Mouse (Mus musculus) heart, embryonic 12.5 days (tissue): Measurements from ENCODE around the gene Gm10037. TPM values are rescaled to one million over a fixed set of nuclear protein-coding genes. Genes with fewer than 3 reads are reported as not detected.

ENCODE experiments used
- ATAC-seq: fragments of 200-750 bp; cut with Nextera tagmentation; 2 replicates; pipeline ENCODE4 v1.8.0; 2017; ENCODE audit warnings: moderate TSS enrichment, moderate library complexity; ENCODE audit not compliant: insufficient number of reproducible peaks, low FRiP score
- H3K27ac ChIP-seq: fragments of 300-500 bp; sonication (generic); 2 replicates; pipeline ENCODE4 v1.5.1; 2016; ENCODE audit warnings: mild to moderate bottlenecking, moderate library complexity; ENCODE audit not compliant: poor library complexity, severe bottlenecking
- H3K27me3 ChIP-seq: fragments of 300-500 bp; sonication (generic); replicated peaks from 2 replicates; pipeline ENCODE4 v1.6.1; 2016; ENCODE audit warnings: mild to moderate bottlenecking, moderate library complexity
- H3K36me3 ChIP-seq: fragments of 300-500 bp; sonication (generic); 2 replicates; pipeline ENCODE4 v1.6.1; 2016; ENCODE audit warnings: mild to moderate bottlenecking, moderate library complexity
- H3K4me1 ChIP-seq: fragments of 300-500 bp; sonication (generic); replicated peaks from 2 replicates; pipeline ENCODE4 v1.6.1; 2016; ENCODE audit warnings: mild to moderate bottlenecking
- H3K4me2 ChIP-seq: fragments of 300-500 bp; sonication (generic); 2 replicates; pipeline ENCODE4 v1.6.1; 2016; ENCODE audit warnings: mild to moderate bottlenecking, moderate library complexity
- H3K4me3 ChIP-seq: fragments of 300-500 bp; sonication (generic); 2 replicates; pipeline ENCODE4 v1.5.1; 2016; ENCODE audit warnings: mild to moderate bottlenecking
- H3K9ac ChIP-seq: fragments of 300-500 bp; sonication (generic); 2 replicates; pipeline ENCODE4 v1.6.1; 2016; ENCODE audit warnings: mild to moderate bottlenecking, moderate library complexity
- H3K9me3 ChIP-seq: fragments of 300-500 bp; sonication (generic); replicated peaks from 2 replicates; pipeline ENCODE4 v1.6.1; 2016; ENCODE audit warnings: mild to moderate bottlenecking, moderate library complexity
- WGBS: fragments of 180-500 bp; shearing (Covaris S2); methylation state at CpG from one replicate; pipeline ENCODE4 v1.1.7; 2016; 5-methylcytosine and 5-hydroxymethylcytosine counted together
- polyA plus RNA-seq: library from polyadenylated mRNA; unstranded; fragments of >200 nt; fragmentation: Nextera tagmentation; extraction: Ambion mirVana; gene quantifications from 2 replicates; pipeline ENCODE4 v1.2.1, GENCODE M21; 2016

The Gm10037 gene
- polyA plus RNA-seq, 1 experiment from 2014 or later = 0.64 TPM

- Histone ChIP-seq H3K4me2 (no peak overlapping the region), H3K36me3 (no peaks in the 10 kb centered on the region), H3K9ac (no peak overlapping the region), H3K4me3 (no peak overlapping the region), H3K27ac (no peak overlapping the region; the same call in 1 of the 2 replicates), H3K9me3 (0 out of 2 replicates have a peak, but pooled peaks cover 2% of the 10 kb centered on the region), H3K4me1 (no peaks in the 10 kb centered on the region), H3K27me3 (no peaks in the 10 kb centered on the region)
- 47% methylated on average over 7 of the region's 7 CpGs for WGBS
- ATAC-seq = peak; percentile 15; the same call in 1 of the 2 replicates
Observed at GRCm38 (mm10) chr13:67876699-67877254, 45.9 kb downstream of the Gm10037 start.

- Histone ChIP-seq H3K9me3 (peaks cover 15% of the 10 kb centered on the region), H3K27ac (no peak overlapping the region), H3K27me3 (no peaks in the 10 kb centered on the region), H3K4me2 (no peak overlapping the region), H3K4me1 (no peaks in the 10 kb centered on the region), H3K9ac (no peak overlapping the region), H3K4me3 (no peak overlapping the region), H3K36me3 (no peaks in the 10 kb centered on the region)
- 82% methylated on average over 8 of the region's 8 CpGs for WGBS
- no peak for ATAC-seq
Observed at GRCm38 (mm10) chr13:67883966-67884365, 53.1 kb downstream of the Gm10037 start.

Other genes with a start within 250 kb of the Gm10037 start
- 2.4 and 2.9 TPM in 2 replicates for gene Zfp729b, start 221.4 kb upstream of the Gm10037 start, polyA plus RNA-seq
- gene Gm49345, start 193.3 kb upstream of the Gm10037 start, polyA plus RNA-seq = not detected in 2 replicates
- 1.7 and 2.3 TPM in 2 replicates for gene Zfp729a, start 193.3 kb upstream of the Gm10037 start, polyA plus RNA-seq
- 7.5 and 7.8 TPM in 2 replicates for gene Zfp738, start 144.0 kb upstream of the Gm10037 start, polyA plus RNA-seq
- gene Zfp65, start 101.9 kb upstream of the Gm10037 start, polyA plus RNA-seq = 4.2 and 5.0 TPM in 2 replicates
- gene Zfp85, start 75.9 kb upstream of the Gm10037 start, polyA plus RNA-seq = 2.6 and 3.3 TPM in 2 replicates
- gene Zfp493, start 51.4 kb upstream of the Gm10037 start, polyA plus RNA-seq = 1.7 and 2.5 TPM in 2 replicates
- gene Zfp273, start 17.4 kb upstream of the Gm10037 start, polyA plus RNA-seq = 3.6 and 4.3 TPM in 2 replicates
- not detected in 2 replicates for gene BC048507, start 32.2 kb downstream of the Gm10037 start, polyA plus RNA-seq